Mouse (Mus musculus) cortical plate, adult 2 months (tissue): ENCODE results near the gene Mab21l1.

Experiments used
- CTCF ChIP-seq: fragments of 200-500 bp; IDR thresholded peaks from 2 replicates; pipeline ENCODE4 v1.5.1; 2011; ENCODE audit warnings: mild to moderate bottlenecking, control low read depth, low read length; ENCODE audit not compliant: insufficient read depth; ENCODE audit errors: extremely low read depth
- POLR2A ChIP-seq: fragments of 200-500 bp; IDR thresholded peaks from 2 replicates; pipeline ENCODE4 v1.6.1; 2011; ENCODE audit warnings: mild to moderate bottlenecking, low read length, control low read depth; ENCODE audit not compliant: insufficient read depth; ENCODE audit errors: extremely low read depth

DNA sequence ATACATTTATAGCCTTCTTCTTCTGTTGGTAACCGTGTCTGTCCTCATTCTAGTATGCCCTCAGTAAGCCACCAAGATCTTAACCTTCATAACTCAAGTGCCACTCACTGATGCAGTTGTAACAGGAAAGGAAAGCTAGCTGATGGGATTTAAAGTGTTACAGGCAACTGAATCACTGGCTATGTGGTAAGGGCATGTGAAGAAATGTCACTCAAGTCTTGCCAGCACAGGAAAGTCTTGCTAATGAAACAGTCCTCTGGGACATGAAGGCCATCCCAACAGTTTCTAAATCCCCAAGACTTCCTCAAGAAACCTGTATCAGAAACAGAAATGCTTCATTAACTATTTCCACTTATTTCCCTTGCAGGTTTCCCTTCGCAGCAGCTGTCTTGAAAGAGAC lies 13.7 kb upstream of the Mab21l1 start:
- TF ChIP-seq CTCF (no peak), POLR2A (no peak)
